Mouse (Mus musculus) stomach, postnatal 0 days (tissue): ENCODE measurements around the gene Ppil6. TPM values are rescaled to one million over a fixed set of nuclear protein-coding genes. Genes with fewer than 3 reads are reported as not detected.
A peak's percentile ranks its signal among the peaks of the same experiment; 100 is the strongest.

Source experiments
- ATAC-seq: fragments of 200-750 bp; cut with Nextera tagmentation; 2 replicates; pipeline ENCODE4 v1.8.0; 2017; ENCODE audit not compliant: low FRiP score, low TSS enrichment
- DNase-seq: peaks from one replicate; pipeline ENCODE4 v3.0.0-alpha.2; 2016; ENCODE audit warnings: low spot score
- H3K27ac ChIP-seq: fragments of 300-500 bp; sonication (generic); replicated peaks from 2 replicates; pipeline ENCODE4 v1.5.1; 2014; ENCODE audit warnings: mild to moderate bottlenecking, control low read depth
- H3K27me3 ChIP-seq: fragments of 300-500 bp; sonication (generic); 2 replicates; pipeline ENCODE4 v1.6.1; 2014; ENCODE audit warnings: low read length; ENCODE audit not compliant: control insufficient read depth, insufficient read depth
- H3K36me3 ChIP-seq: fragments of 300-500 bp; sonication (generic); 2 replicates; pipeline ENCODE4 v1.6.1; 2014; ENCODE audit warnings: low read length, mixed read lengths; ENCODE audit not compliant: control insufficient read depth, insufficient read depth
- H3K4me1 ChIP-seq: fragments of 300-500 bp; sonication (generic); replicated peaks from 2 replicates; pipeline ENCODE4 v1.6.1; 2014; ENCODE audit warnings: antibody characterized with exemption; ENCODE audit not compliant: control insufficient read depth, insufficient read depth
- H3K4me2 ChIP-seq: fragments of 300-500 bp; sonication (generic); replicated peaks from 2 replicates; pipeline ENCODE4 v1.6.1; 2014; ENCODE audit warnings: low read depth, mild to moderate bottlenecking, control low read depth, moderate library complexity
- H3K4me3 ChIP-seq: fragments of 300-500 bp; sonication (generic); 2 replicates; pipeline ENCODE4 v1.5.1; 2014; ENCODE audit warnings: low read depth, low read length, control low read depth
- H3K9ac ChIP-seq: fragments of 300-500 bp; sonication (generic); 2 replicates; pipeline ENCODE4 v1.6.1; 2014; ENCODE audit warnings: mild to moderate bottlenecking, low read length, control low read depth, mixed read lengths
- H3K9me3 ChIP-seq: fragments of 300-500 bp; sonication (generic); 2 replicates; pipeline ENCODE4 v1.6.1; 2016; ENCODE audit warnings: low read length; ENCODE audit not compliant: control insufficient read depth
- CTCF ChIP-seq: IDR thresholded peaks from 2 replicates; pipeline ENCODE4 v1.5.1; 2016; ENCODE audit warnings: antibody characterized with exemption, low read depth, mild to moderate bottlenecking, moderate library complexity
- EP300 ChIP-seq: optimal IDR thresholded peaks from 2 replicates; pipeline ENCODE3; 2016; ENCODE audit warnings: antibody characterized with exemption
- WGBS: fragments of 180-500 bp; shearing (Covaris S2); extraction: QIAGEN DNeasy Blood & Tissue Kit; methylation state at CpG from one replicate; pipeline ENCODE4 v1.1.7; 2014; 5-methylcytosine and 5-hydroxymethylcytosine counted together
- polyA plus RNA-seq: library from polyadenylated mRNA; unstranded; fragments of >200 nt; fragmentation: Nextera tagmentation; extraction: Ambion mirVana; gene quantifications from 2 replicates; pipeline ENCODE4 v1.2.1, GENCODE M21; 2015

The Ppil6 gene
- polyA plus RNA-seq, 1 experiment from 2014 or later: 2.5 TPM

GRCm38 (mm10) chr10:41546396-41547165 lies 56.3 kb downstream of the Ppil6 start:
- DNase-seq (no peak), ATAC-seq (no peak)
- no peak for TF ChIP-seq CTCF
- TF ChIP-seq EP300: no peak
- no peaks in the 10 kb centered on the region for H3K9me3 ChIP-seq
- no peak overlapping the region for H3K4me3 ChIP-seq
- H3K4me2 ChIP-seq: no peak overlapping the region
- whole genome bisulfite sequencing: 62% methylated on average over 13 of the region's 13 CpGs
- H3K9ac ChIP-seq: no peak overlapping the region
- no peaks in the 10 kb centered on the region for H3K4me1 ChIP-seq
- no peaks in the 10 kb centered on the region for H3K27me3 ChIP-seq
- no peak overlapping the region for H3K27ac ChIP-seq
- no peaks in the 10 kb centered on the region for H3K36me3 ChIP-seq

GRCm38 (mm10) chr10:41550711-41551110 lies 60.5 kb downstream of the Ppil6 start:
- no peak overlapping the region for H3K4me2 ChIP-seq
- H3K9ac ChIP-seq: no peak overlapping the region
- 67% methylated on average over 7 of the region's 7 CpGs for WGBS
- H3K27ac ChIP-seq: no peak overlapping the region
- no peaks in the 10 kb centered on the region for H3K9me3 ChIP-seq
- H3K4me1 ChIP-seq: 0 out of 2 replicates have a peak, but pooled peaks cover 2% of the 10 kb centered on the region
- DNase-seq (no peak), ATAC-seq (no peak)
- H3K4me3 ChIP-seq: no peak overlapping the region
- TF ChIP-seq CTCF (no peak), EP300 (no peak)
- no peaks in the 10 kb centered on the region for H3K36me3 ChIP-seq
- no peaks in the 10 kb centered on the region for H3K27me3 ChIP-seq

GRCm38 (mm10) chr10:41552319-41552718 lies 62.1 kb downstream of the Ppil6 start:
- H3K27me3 ChIP-seq: no peaks in the 10 kb centered on the region
- H3K9ac ChIP-seq: no peak overlapping the region
- no peaks in the 10 kb centered on the region for H3K36me3 ChIP-seq
- TF ChIP-seq CTCF: no peak
- no peaks in the 10 kb centered on the region for H3K9me3 ChIP-seq
- 25% methylated on average over 3 of the region's 3 CpGs for WGBS
- ATAC-seq (peak; percentile 87), DNase-seq (peak; percentile 56)
- no peak overlapping the region for H3K4me2 ChIP-seq
- H3K4me1 ChIP-seq: 0 out of 2 replicates have a peak, but pooled peaks cover 2% of the 10 kb centered on the region
- H3K27ac ChIP-seq: peak overlapping the region; percentile 70
- no peak overlapping the region for H3K4me3 ChIP-seq

- TF ChIP-seq EP300 (no peak), CTCF (no peak)
- ATAC-seq (peak; percentile 88), DNase-seq (peak; percentile 76)
- Histone ChIP-seq H3K27me3 (no peaks in the 10 kb centered on the region), H3K9me3 (no peaks in the 10 kb centered on the region), H3K4me2 (no peak overlapping the region), H3K36me3 (no peaks in the 10 kb centered on the region), H3K4me3 (no peak overlapping the region), H3K27ac (peak overlapping the region; percentile 70), H3K9ac (0 out of 2 replicates have a peak overlapping the region, but pooled peaks have one; percentile 9), H3K4me1 (0 out of 2 replicates have a peak, but pooled peaks cover 2% of the 10 kb centered on the region)
- 40% methylated on average over 14 of the region's 14 CpGs for WGBS
Observed at GRCm38 (mm10) chr10:41552847-41553589, 62.8 kb downstream of the Ppil6 start.

- Histone ChIP-seq H3K4me1 (0 out of 2 replicates have a peak, but pooled peaks cover 2% of the 10 kb centered on the region), H3K4me2 (no peak overlapping the region), H3K9ac (no peak overlapping the region), H3K27me3 (no peaks in the 10 kb centered on the region), H3K27ac (peak overlapping the region; percentile 70; the same call in 1 of the 2 replicates), H3K36me3 (no peaks in the 10 kb centered on the region), H3K4me3 (no peak overlapping the region), H3K9me3 (no peaks in the 10 kb centered on the region)
- TF ChIP-seq EP300 (no peak), CTCF (no peak)
- DNase-seq: no peak
- ATAC-seq: no peak
- WGBS: 63% methylated on average over 4 of the region's 4 CpGs
Observed at GRCm38 (mm10) chr10:41553711-41554110, 63.5 kb downstream of the Ppil6 start.
